Mouse (Mus musculus): ENCODE measurements at regions not wholly inside any gene's neighbourhood (a gene's known extent, or its start where the extent isn't known, plus 50 kb on each side); places are given as distances from the start of the nearest gene placed in this dataset.

DNA sequence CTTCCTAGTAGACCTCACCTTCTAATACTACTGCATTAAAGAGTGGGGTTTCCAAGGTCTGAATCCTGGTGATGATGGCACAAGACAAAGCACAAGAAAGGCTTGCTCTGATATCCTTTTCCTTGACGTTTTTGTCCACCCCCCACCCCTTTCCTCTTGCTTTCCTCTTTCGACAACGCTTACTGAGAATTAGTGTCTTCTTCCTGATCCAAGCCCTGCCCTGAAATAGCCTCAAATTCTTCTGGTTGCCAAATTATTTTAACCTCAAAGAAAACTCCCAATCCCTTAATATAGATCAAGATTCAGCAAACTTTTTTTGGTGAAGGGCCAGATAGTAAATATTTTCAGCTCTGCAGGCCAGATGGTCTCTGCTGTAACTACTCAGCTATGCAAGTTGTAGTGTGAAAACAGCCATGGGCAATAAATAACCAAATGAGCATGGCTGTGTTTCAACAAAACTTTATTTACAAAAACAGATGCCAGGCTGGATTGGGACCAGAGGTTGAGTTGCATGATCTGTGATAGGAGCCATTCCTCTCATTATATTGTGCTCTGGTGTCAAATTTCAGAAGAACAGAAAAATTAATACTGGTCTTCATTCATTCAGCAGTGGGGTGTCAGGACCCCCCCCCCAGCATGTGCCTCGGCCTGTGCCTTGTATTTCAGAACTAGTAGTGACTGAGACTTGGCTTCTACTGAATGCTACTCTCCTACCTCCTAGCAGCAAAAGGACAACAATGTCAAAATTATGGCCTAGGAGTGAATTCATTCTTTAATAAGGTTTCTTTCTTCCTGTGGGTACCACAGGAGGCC is 218.5 kb upstream of the Nrip1 start:
- DNase-seq (ENCODE audit: low spot score in 2 of 2) = no peak

- no peak for DNase-seq (ENCODE audit: low spot score in 2 of 2)
These were observed 216.2 kb upstream of the Nrip1 start for GRCm38 (mm10) chr16:76589791-76590190.

GRCm38 (mm10) chr16:76577206-76577605 is 203.6 kb upstream of the Nrip1 start:
- DNase-seq (ENCODE audit: low spot score in 2 of 2) = no peak

DNA sequence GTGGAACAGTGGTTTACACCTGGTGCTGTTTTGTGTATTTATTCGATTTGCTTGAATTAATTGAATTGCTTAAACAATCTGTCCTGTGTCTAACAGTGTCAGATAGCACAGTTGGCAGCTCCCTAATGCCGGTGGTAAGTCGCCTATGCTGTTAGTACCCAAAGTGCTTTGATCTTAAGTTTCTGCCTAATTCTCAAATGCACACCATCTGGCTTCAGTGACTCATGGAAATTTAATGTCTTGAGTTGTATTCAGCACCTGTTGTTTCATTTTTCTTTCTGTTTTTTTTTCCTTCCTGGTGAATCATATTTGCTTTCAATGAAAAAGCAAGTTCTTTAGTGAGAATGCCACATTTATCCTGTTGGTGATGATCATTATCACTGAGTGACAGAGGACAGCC is 201.7 kb upstream of the Nrip1 start:
- no peak for DNase-seq (ENCODE audit: low spot score in 2 of 2)

- DNase-seq (ENCODE audit: low spot score in 2 of 2) = no peak
These were observed 192.6 kb upstream of the Nrip1 start for GRCm38 (mm10) chr16:76566220-76566619.

DNA sequence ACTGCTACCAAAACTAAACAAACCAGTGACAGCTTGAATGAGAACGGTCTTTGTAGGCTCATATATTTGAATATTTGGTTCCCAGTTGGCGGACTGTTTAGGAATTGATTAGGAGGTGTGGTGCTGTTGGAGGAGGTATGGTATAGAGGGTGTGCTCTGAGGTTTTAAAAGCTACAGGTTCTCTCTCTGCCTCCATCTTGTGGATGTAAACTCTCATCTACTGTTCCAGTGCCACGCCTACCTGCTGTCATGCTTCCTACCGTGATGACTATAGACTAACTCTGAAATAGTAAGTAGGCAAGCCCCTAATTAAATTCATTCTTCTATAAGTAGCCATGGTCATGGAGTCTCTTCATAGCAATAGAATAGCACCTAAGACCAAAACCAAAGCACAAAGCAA is 181.2 kb upstream of the Nrip1 start:
- DNase-seq (ENCODE audit: low spot score in 2 of 2) = no peak

DNA sequence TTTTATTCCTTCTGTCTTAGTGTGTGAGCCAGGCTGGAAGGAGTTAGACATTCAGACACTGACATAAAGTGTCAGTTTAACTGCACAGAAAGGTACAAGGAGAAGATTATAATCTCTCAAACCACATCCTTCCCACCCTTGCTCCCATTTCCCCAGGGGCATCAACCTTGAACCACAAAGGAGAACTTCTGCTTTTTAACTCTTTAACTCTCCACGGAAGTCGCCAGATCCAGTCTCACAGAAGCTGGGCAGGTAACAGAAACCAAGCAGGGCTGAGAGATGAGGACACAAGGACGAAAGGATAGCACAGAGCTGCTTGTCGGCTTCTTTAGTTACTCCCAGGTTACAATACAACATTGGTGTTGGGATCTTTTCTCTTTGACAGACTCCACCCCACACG is 176.0 kb upstream of the Nrip1 start:
- DNase-seq (ENCODE audit: low spot score in 2 of 2) = no peak

DNA sequence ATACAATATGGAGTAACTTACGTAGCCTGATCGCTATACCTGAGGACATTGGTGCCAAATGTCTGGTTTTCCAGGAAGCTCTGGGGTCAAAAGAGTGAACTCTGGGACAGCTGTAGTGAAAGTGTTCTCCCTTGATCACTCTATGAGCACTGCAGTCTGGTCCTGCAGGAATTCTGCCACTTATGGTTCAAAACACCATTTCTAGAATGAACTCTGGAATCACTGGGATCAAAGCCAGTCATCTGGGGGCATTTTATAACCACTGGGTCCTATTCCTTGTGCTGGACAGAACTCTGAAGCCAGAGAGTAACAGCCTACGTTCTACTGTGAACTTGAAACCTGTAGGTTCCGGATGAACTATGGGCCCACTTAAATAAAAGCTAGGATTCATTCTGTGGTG is 173.5 kb upstream of the Nrip1 start:
- no peak for DNase-seq (ENCODE audit: low spot score in 2 of 2)

DNA sequence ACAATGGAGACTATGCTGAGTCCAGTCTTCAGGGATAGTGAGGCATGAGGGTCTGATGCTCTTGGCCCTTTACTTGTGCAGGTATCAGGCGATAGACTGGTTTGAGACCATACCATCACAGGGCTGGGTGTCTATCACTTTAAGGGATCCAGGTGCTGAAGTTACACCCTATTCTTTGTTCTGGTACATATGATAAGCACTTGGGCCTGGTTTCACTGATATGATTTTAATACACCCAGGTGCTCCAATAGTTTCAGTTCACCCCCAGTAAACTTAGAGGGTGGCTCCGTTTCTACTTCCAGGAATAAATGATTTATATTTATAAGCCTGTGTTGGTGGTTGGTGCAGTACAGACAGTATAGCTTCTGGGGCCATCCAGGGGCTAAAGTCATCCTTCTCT is 173.0 kb upstream of the Nrip1 start:
- no peak for DNase-seq (ENCODE audit: low spot score in 2 of 2)

GRCm38 (mm10) chr16:76545942-76546341 is 172.3 kb upstream of the Nrip1 start:
- DNase-seq (ENCODE audit: low spot score in 2 of 2) = no peak

DNA sequence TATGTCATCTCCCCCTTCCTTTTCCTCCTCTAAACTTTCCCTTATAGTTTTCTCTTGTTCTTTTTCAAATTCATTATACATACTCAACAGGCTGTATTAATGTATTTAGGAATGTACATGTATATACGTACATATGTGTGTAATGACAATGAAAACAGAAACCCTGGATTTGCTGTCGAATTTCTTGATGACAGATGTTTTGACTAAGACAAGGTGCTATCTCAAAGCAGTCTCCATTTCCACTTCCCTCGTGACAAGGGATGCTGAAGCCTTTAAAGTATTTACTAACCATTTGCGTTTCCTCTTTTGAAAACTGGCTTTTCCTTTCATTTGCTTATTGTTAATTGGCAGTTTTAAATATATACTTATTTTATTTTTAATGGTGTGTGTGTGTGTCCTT is 171.3 kb upstream of the Nrip1 start:
- no peak for DNase-seq (ENCODE audit: low spot score in 2 of 2)

DNA sequence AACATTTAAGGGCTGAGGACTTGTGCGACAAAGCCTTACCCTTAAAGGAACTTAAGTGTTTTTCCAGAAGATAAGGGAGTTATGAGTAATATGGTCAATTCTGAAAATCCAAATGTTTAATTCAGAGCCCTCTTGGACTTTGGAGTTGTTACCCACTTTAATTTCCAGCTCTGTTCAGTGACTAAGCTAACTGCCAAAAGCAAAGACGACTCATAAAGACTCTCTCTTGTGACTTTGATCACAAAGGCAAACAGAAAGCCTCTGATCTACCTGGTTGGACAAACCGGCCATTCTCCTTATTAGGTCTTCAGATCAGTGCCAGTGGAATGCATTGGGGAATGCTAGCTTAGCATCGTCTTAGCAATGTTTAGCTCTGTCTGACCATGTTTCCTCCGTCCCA is 167.3 kb upstream of the Nrip1 start:
- no peak for DNase-seq (ENCODE audit: low spot score in 2 of 2)

DNA sequence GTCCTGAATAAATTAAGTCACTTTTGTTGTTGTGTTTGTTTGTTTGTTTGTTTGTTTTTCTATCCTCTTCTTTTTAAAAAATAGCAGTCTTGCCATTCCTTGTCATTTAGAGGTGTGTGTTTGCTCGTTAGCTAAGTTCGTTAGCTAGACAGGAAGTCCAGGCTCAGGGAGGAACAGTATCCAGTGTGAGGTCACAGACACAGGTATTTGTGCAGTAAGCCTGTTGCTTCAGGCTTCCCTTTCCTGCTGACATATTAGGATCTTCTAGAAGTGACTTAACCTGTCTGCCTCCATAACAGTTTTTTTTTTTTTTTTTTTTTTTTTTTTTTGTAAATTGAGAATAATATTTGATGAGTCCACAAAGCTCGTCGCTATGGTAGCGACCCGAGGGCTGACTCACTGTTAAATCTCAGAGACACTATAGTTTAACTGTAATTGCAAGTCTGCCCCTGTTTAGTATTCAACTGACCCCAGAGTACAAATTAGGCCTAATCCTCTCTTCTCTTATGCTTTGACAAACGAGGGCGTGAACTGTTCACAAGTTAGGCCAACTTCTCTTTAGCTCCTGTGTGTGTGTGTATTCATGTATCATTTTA is 166.8 kb upstream of the Nrip1 start:
- DNase-seq (ENCODE audit: low spot score in 2 of 2) = no peak

- peak in 1 of 2 experiments; percentile 25 for DNase-seq (ENCODE audit: low spot score in 2 of 2)
These were observed 166.0 kb upstream of the Nrip1 start for GRCm38 (mm10) chr16:76539669-76540068.

GRCm38 (mm10) chr16:76537871-76538270 is 164.2 kb upstream of the Nrip1 start:
- DNase-seq (ENCODE audit: low spot score in 2 of 2) = no peak

- no peak for DNase-seq (ENCODE audit: low spot score in 2 of 2)
These were observed 159.2 kb upstream of the Nrip1 start for GRCm38 (mm10) chr16:76532928-76533217.

DNA sequence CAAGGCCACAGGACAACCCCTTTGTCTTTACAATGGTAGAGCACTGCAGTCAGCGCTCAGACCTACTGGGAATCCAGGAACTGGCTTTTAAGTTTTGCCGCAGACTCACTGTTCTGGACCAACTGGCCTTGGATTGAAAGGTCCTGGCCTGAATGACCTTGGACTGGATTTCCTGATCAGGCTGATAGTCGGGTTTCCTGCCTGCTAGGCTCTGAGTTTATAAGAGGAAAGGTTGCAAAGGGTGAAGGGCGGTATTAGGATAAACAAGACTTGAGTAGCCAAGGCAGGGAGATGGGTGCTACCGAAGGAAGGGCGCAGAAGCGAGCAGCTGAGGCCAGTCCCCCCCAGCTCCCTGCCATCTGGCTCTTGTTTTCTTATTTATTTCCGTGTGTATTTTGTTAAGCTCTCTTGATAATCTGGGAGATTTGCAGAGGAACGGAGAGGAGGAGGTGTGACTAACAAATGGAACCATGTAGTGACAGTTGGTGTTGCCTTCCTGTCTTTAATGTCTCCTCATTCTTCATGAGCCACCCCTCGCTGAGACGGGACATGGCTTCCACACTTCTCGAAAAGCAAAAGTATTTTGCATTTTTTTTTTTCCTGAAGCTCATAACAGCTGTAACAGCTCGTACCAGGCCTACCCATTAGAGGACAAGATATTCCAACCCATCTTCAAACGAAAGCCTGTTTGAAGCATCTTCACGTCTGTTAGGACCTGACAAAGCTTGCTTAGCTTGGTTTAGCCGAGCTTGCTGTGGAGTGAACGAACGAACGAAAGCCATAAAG is 158.7 kb upstream of the Nrip1 start:
- DNase-seq (ENCODE audit: low spot score in 2 of 2) = no peak

GRCm38 (mm10) chr16:76530886-76531285 is 157.3 kb upstream of the Nrip1 start:
- no peak for DNase-seq (ENCODE audit: low spot score in 2 of 2)

DNA sequence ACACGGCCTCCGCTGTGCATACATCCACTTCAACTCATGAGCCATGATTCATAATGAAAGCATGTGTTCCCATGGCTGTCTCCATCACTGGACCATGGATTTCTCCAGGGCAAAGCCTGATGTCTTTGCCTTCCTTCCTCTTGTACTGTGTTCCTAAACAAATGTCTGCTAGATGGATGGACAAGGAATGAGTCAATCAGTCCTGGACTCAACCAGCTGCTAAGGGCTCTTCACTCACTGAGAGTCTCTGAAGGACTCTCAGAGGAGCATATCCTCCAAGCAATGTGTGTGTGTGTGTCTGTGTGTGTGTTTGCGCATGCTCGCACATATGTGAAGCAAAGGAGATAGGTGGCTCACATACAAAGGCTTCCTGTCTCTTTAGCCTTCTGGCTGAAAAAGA is 156.0 kb upstream of the Nrip1 start:
- no peak for DNase-seq (ENCODE audit: low spot score in 2 of 2)

DNA sequence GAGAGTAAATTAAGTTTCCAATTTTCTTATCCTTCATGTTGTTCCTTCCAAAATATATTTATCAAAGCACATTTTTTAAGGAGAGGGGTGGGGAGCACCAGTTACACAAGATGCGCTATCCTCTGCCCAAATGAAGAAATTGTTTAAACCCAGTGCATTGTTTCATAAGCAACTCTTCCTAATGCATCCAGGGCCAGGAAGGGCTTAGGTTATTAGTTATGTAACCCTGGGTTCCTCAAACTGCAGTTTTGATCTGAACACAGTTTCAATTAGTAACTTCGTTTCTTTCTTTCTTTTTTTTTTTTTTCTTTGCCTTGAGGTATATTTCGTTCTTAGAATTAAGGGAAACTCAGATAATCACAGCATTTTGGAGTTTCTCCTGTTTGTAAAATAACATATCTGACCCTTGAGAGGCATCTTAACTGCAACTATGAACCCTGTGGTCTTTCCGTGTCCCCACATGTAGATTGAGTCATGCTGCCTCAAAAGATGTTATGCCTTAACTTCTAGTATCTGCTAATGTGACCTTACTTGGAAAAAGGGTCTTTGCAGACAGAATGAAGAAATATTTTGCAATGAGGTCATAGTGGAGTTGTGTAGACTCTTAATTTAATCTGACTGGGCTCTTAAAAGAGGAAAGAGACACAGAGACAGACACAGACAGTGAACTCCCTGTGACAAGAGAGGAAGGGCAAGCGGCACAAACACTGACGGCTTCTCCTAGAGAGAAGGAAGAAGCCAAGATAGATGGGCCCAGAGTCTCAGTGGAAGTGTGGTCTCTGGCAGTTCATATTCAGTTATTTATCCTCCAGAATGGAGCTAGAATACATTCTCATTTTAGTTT is 153.7 kb upstream of the Nrip1 start:
- DNase-seq (ENCODE audit: low spot score in 2 of 2) = no peak

GRCm38 (mm10) chr16:76525563-76525962 is 151.9 kb upstream of the Nrip1 start:
- DNase-seq (ENCODE audit: low spot score in 2 of 2) = no peak

- DNase-seq (ENCODE audit: low spot score in 2 of 2) = no peak
These were observed 151.3 kb upstream of the Nrip1 start for GRCm38 (mm10) chr16:76524921-76525320.

All from urinary bladder, postnatal 4 days (tissue).